Mouse (Mus musculus) heart, embryonic 13.5 days (tissue): ENCODE measurements at regions not wholly inside any gene's neighbourhood (a gene's known extent, or its start where the extent isn't known, plus 50 kb on each side); places are given as distances from the start of the nearest gene placed in this dataset.

Experiments used
- ATAC-seq: fragments of 200-750 bp; cut with Nextera tagmentation; 2 replicates; pipeline ENCODE4 v1.8.0; 2017; ENCODE audit warnings: moderate TSS enrichment; ENCODE audit not compliant: insufficient number of reproducible peaks, low FRiP score, low TSS enrichment; ENCODE audit errors: extremely low read depth
- H3K27ac ChIP-seq: fragments of 300-500 bp; sonication (generic); replicated peaks from 2 replicates; pipeline ENCODE4 v1.5.1; 2015; ENCODE audit warnings: moderate library complexity, mild to moderate bottlenecking, inconsistent platforms
- H3K27me3 ChIP-seq: fragments of 300-500 bp; sonication (generic); replicated peaks from 2 replicates; pipeline ENCODE4 v1.6.1; 2015; ENCODE audit warnings: mild to moderate bottlenecking, inconsistent platforms
- H3K36me3 ChIP-seq: fragments of 300-500 bp; sonication (generic); 2 replicates; pipeline ENCODE4 v1.6.1; 2015; ENCODE audit warnings: mild to moderate bottlenecking, inconsistent platforms
- H3K4me1 ChIP-seq: fragments of 300-500 bp; sonication (generic); 2 replicates; pipeline ENCODE4 v1.6.1; 2015; ENCODE audit warnings: inconsistent platforms
- H3K4me2 ChIP-seq: fragments of 300-500 bp; sonication (generic); 2 replicates; pipeline ENCODE4 v1.6.1; 2015; ENCODE audit warnings: inconsistent platforms, mild to moderate bottlenecking, moderate library complexity
- H3K4me3 ChIP-seq: fragments of 300-500 bp; sonication (generic); 2 replicates; pipeline ENCODE4 v1.5.1; 2015; ENCODE audit warnings: moderate library complexity, mild to moderate bottlenecking, inconsistent platforms
- H3K9ac ChIP-seq: fragments of 300-500 bp; sonication (generic); 2 replicates; pipeline ENCODE4 v1.6.1; 2015; ENCODE audit warnings: inconsistent platforms, mild to moderate bottlenecking, moderate library complexity
- H3K9me3 ChIP-seq: fragments of 300-500 bp; sonication (generic); 2 replicates; pipeline ENCODE4 v1.6.1; 2016; ENCODE audit warnings: inconsistent platforms
- WGBS: fragments of 180-500 bp; shearing (Covaris S2); methylation state at CpG from one replicate; pipeline ENCODE4 v1.1.7; 2015; ENCODE audit warnings: mixed read lengths; 5-methylcytosine and 5-hydroxymethylcytosine counted together

GRCm38 (mm10) chr7:116700409-116700808, 196.2 kb downstream of the Nucb2 start:
- no peaks in the 10 kb centered on the region for H3K9me3 ChIP-seq
- H3K27ac ChIP-seq: no peak overlapping the region
- H3K4me3 ChIP-seq: no peak overlapping the region
- ATAC-seq: no peak
- no peak overlapping the region for H3K9ac ChIP-seq
- H3K27me3 ChIP-seq: 0 out of 2 replicates have a peak, but pooled peaks cover 4% of the 10 kb centered on the region
- no peak overlapping the region for H3K4me2 ChIP-seq
- peaks cover 3% of the 10 kb centered on the region; the same call in 1 of the 2 replicates for H3K4me1 ChIP-seq
- 48% methylated on average over 2 of the region's 2 CpGs for WGBS
- no peaks in the 10 kb centered on the region for H3K36me3 ChIP-seq

- peaks cover 3% of the 10 kb centered on the region; the same call in 1 of the 2 replicates for H3K4me1 ChIP-seq
- no peaks in the 10 kb centered on the region for H3K36me3 ChIP-seq
- no peak overlapping the region for H3K9ac ChIP-seq
- no peaks in the 10 kb centered on the region for H3K9me3 ChIP-seq
- 0 out of 2 replicates have a peak, but pooled peaks cover 4% of the 10 kb centered on the region for H3K27me3 ChIP-seq
- H3K4me3 ChIP-seq: no peak overlapping the region
- WGBS: 39% methylated on average over 14 of the region's 14 CpGs
- ATAC-seq: no peak
- H3K27ac ChIP-seq: no peak overlapping the region
- no peak overlapping the region for H3K4me2 ChIP-seq
Observed at GRCm38 (mm10) chr7:116701466-116702342, 197.5 kb downstream of the Nucb2 start.

GRCm38 (mm10) chr7:116702596-116702995, 198.4 kb downstream of the Nucb2 start:
- Histone ChIP-seq H3K4me3 (no peak overlapping the region), H3K9ac (no peak overlapping the region), H3K36me3 (no peaks in the 10 kb centered on the region), H3K4me2 (no peak overlapping the region), H3K27ac (no peak overlapping the region), H3K4me1 (peaks cover 3% of the 10 kb centered on the region; the same call in 1 of the 2 replicates), H3K9me3 (no peaks in the 10 kb centered on the region), H3K27me3 (0 out of 2 replicates have a peak, but pooled peaks cover 4% of the 10 kb centered on the region)
- 80% methylated on average over 2 of the region's 2 CpGs for WGBS
- ATAC-seq: no peak

GRCm38 (mm10) chr7:116711541-116711940, 207.4 kb downstream of the Nucb2 start:
- Histone ChIP-seq H3K9ac (no peak overlapping the region), H3K36me3 (no peaks in the 10 kb centered on the region), H3K4me3 (no peak overlapping the region), H3K27me3 (no peaks in the 10 kb centered on the region), H3K9me3 (no peaks in the 10 kb centered on the region), H3K4me2 (no peak overlapping the region), H3K27ac (no peak overlapping the region), H3K4me1 (peaks cover 6% of the 10 kb centered on the region)
- no peak for ATAC-seq
- WGBS: 76% methylated on average over 2 of the region's 2 CpGs

GRCm38 (mm10) chr7:116713200-116713599, 209.0 kb downstream of the Nucb2 start:
- ATAC-seq: no peak
- Histone ChIP-seq H3K27me3 (no peaks in the 10 kb centered on the region), H3K9ac (no peak overlapping the region), H3K4me2 (no peak overlapping the region), H3K4me1 (peaks cover 6% of the 10 kb centered on the region), H3K9me3 (no peaks in the 10 kb centered on the region), H3K36me3 (no peaks in the 10 kb centered on the region), H3K4me3 (no peak overlapping the region), H3K27ac (no peak overlapping the region)
- 62% methylated on average over 8 of the region's 8 CpGs for WGBS

GRCm38 (mm10) chr7:116715234-116716046, 211.3 kb downstream of the Nucb2 start:
- H3K27ac ChIP-seq: 0 out of 2 replicates have a peak overlapping the region, but pooled peaks have one; percentile 10
- WGBS: 49% methylated on average over 10 of the region's 10 CpGs
- ATAC-seq: no peak

GRCm38 (mm10) chr7:116728379-116728778, 224.2 kb downstream of the Nucb2 start:
- WGBS: 8% methylated on average over 2 of the region's 2 CpGs
- no peaks in the 10 kb centered on the region for H3K27me3 ChIP-seq
- H3K9ac ChIP-seq: no peak overlapping the region
- no peak overlapping the region for H3K4me3 ChIP-seq
- H3K4me1 ChIP-seq: peaks cover 9% of the 10 kb centered on the region
- H3K4me2 ChIP-seq: no peak overlapping the region
- H3K9me3 ChIP-seq: no peaks in the 10 kb centered on the region
- 0 out of 2 replicates have a peak overlapping the region, but pooled peaks have one; percentile 6 for H3K27ac ChIP-seq
- H3K36me3 ChIP-seq: no peaks in the 10 kb centered on the region
- no peak for ATAC-seq

More at GRCm38 (mm10) chr7:116715234-116716046, 211.3 kb downstream of the Nucb2 start:
- H3K4me1 ChIP-seq: peaks cover 6% of the 10 kb centered on the region
- no peaks in the 10 kb centered on the region for H3K36me3 ChIP-seq
- H3K9me3 ChIP-seq: no peaks in the 10 kb centered on the region
- H3K9ac ChIP-seq: no peak overlapping the region
- no peak overlapping the region for H3K4me2 ChIP-seq
- no peak overlapping the region for H3K4me3 ChIP-seq
- no peaks in the 10 kb centered on the region for H3K27me3 ChIP-seq

- Histone ChIP-seq H3K9me3 (no peaks in the 10 kb centered on the region), H3K36me3 (no peaks in the 10 kb centered on the region), H3K4me3 (no peak overlapping the region), H3K4me2 (no peak overlapping the region), H3K27me3 (no peaks in the 10 kb centered on the region), H3K27ac (no peak overlapping the region), H3K4me1 (peaks cover 9% of the 10 kb centered on the region), H3K9ac (no peak overlapping the region)
- no peak for ATAC-seq
- WGBS: 67% methylated on average over 4 of the region's 4 CpGs
Observed at GRCm38 (mm10) chr7:116729795-116730194, 225.6 kb downstream of the Nucb2 start.

GRCm38 (mm10) chr7:116735676-116736075, 231.5 kb downstream of the Nucb2 start:
- no peak overlapping the region for H3K4me3 ChIP-seq
- no peaks in the 10 kb centered on the region for H3K9me3 ChIP-seq
- 69% methylated on average over 3 of the region's 3 CpGs for WGBS
- no peak overlapping the region for H3K9ac ChIP-seq
- no peaks in the 10 kb centered on the region for H3K27me3 ChIP-seq
- no peak overlapping the region for H3K27ac ChIP-seq
- no peak overlapping the region for H3K4me2 ChIP-seq
- H3K36me3 ChIP-seq: no peaks in the 10 kb centered on the region
- ATAC-seq: no peak
- H3K4me1 ChIP-seq: no peaks in the 10 kb centered on the region

GRCm38 (mm10) chr7:116736333-116736732, 232.2 kb downstream of the Nucb2 start:
- WGBS: 63% methylated on average over 4 of the region's 4 CpGs
- H3K27ac ChIP-seq: no peak overlapping the region
- H3K4me2 ChIP-seq: no peak overlapping the region
- no peaks in the 10 kb centered on the region for H3K36me3 ChIP-seq
- H3K9ac ChIP-seq: no peak overlapping the region
- no peak for ATAC-seq
- H3K9me3 ChIP-seq: no peaks in the 10 kb centered on the region
- no peaks in the 10 kb centered on the region for H3K27me3 ChIP-seq
- H3K4me1 ChIP-seq: no peaks in the 10 kb centered on the region
- no peak overlapping the region for H3K4me3 ChIP-seq

GRCm38 (mm10) chr7:116738009-116738408, 233.8 kb downstream of the Nucb2 start:
- no peaks in the 10 kb centered on the region for H3K4me1 ChIP-seq
- no peak overlapping the region for H3K27ac ChIP-seq
- H3K36me3 ChIP-seq: no peaks in the 10 kb centered on the region
- H3K9me3 ChIP-seq: no peaks in the 10 kb centered on the region
- 77% methylated on average over 4 of the region's 4 CpGs for WGBS
- no peak overlapping the region for H3K4me2 ChIP-seq
- H3K9ac ChIP-seq: no peak overlapping the region
- H3K27me3 ChIP-seq: no peaks in the 10 kb centered on the region
- H3K4me3 ChIP-seq: no peak overlapping the region
- ATAC-seq: no peak
